Mouse (Mus musculus) thymus, adult 2 months (tissue): ENCODE measurements at regions not wholly inside any gene's neighbourhood (a gene's known extent, or its start where the extent isn't known, plus 50 kb on each side); places are given as distances from the start of the nearest gene placed in this dataset.

ENCODE experiments used
- CTCF ChIP-seq: fragments of 200-500 bp; IDR thresholded peaks from 2 replicates; pipeline ENCODE4 v1.5.1; 2012; ENCODE audit warnings: mild to moderate bottlenecking, control low read depth, low read length, moderate library complexity, borderline replicate concordance; ENCODE audit not compliant: control insufficient read depth, poor library complexity, insufficient read depth; ENCODE audit errors: extremely low read depth
- POLR2A ChIP-seq: fragments of 200-500 bp; IDR thresholded peaks from 2 replicates; pipeline ENCODE4 v1.6.1; 2012; ENCODE audit warnings: mild to moderate bottlenecking, low read length, control low read depth, moderate library complexity; ENCODE audit not compliant: control insufficient read depth, poor library complexity, insufficient read depth; ENCODE audit errors: extremely low read depth

DNA sequence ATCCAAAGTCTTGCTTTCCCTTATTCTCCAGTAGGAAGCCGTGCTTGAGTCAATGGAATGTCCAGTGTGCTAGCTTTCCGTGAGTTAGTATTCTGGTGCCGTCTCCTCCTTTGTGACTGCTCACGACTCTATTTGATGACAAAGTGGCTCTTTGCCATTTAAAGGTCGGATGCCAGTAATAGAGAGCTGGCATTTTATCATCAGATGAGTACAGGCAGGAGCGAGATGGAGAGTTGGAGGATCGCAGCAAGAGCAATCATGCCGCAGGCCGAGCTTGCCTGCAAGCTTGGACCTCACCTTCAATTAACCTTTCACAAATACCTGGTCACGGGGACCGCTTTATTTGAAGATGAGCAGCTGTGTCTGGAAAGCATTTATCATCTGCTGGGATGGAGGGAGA, 291.8 kb downstream of the Hs3st3b1 start:
- TF ChIP-seq CTCF (no peak), POLR2A (no peak)
